Mouse (Mus musculus) forebrain, embryonic 11.5 days (tissue): ENCODE measurements around the gene Prkcg. TPM values are rescaled to one million over a fixed set of nuclear protein-coding genes. Genes with fewer than 3 reads are reported as not detected.
A peak's percentile ranks its signal among the peaks of the same experiment; 100 is the strongest.

Experiments used
- ATAC-seq: fragments of 200-750 bp; cut with Nextera tagmentation; replicated peaks from 2 replicates; pipeline ENCODE4 v1.8.0; 2017; ENCODE audit warnings: moderate TSS enrichment; ENCODE audit not compliant: low FRiP score
- DNase-seq: peaks from one replicate; pipeline ENCODE4 v3.0.0-alpha.2; 2017; ENCODE audit warnings: low spot score
- H3K27ac ChIP-seq: fragments of 300-500 bp; sonication (generic); 2 replicates; pipeline ENCODE4 v1.5.1; 2014; ENCODE audit warnings: low read depth, low read length
- H3K27me3 ChIP-seq: fragments of 300-500 bp; sonication (generic); 2 replicates; pipeline ENCODE4 v1.6.1; 2014; ENCODE audit warnings: mild to moderate bottlenecking, low read length, mixed read lengths; ENCODE audit not compliant: control insufficient read depth, insufficient read depth
- H3K36me3 ChIP-seq: fragments of 300-500 bp; sonication (generic); 2 replicates; pipeline ENCODE4 v1.6.1; 2014; ENCODE audit warnings: mild to moderate bottlenecking, low read length, moderate library complexity, mixed read lengths; ENCODE audit not compliant: control insufficient read depth, insufficient read depth
- H3K4me1 ChIP-seq: fragments of 300-500 bp; sonication (generic); replicated peaks from 2 replicates; pipeline ENCODE4 v1.6.1; 2014; ENCODE audit warnings: low read length, mixed read lengths; ENCODE audit not compliant: control insufficient read depth, insufficient read depth
- H3K4me2 ChIP-seq: fragments of 300-500 bp; sonication (generic); 2 replicates; pipeline ENCODE4 v1.6.1; 2014; ENCODE audit warnings: low read depth, mild to moderate bottlenecking, low read length, moderate library complexity, mixed read lengths; ENCODE audit not compliant: severe bottlenecking
- H3K4me3 ChIP-seq: fragments of 300-500 bp; sonication (generic); 2 replicates; pipeline ENCODE4 v1.5.1; 2014; ENCODE audit warnings: low read depth, low read length
- H3K9ac ChIP-seq: fragments of 300-500 bp; sonication (generic); 2 replicates; pipeline ENCODE4 v1.6.1; 2014; ENCODE audit warnings: low read length
- H3K9me3 ChIP-seq: fragments of 300-500 bp; sonication (generic); 2 replicates; pipeline ENCODE4 v1.6.1; 2016; ENCODE audit warnings: low read length, mixed read lengths; ENCODE audit not compliant: control insufficient read depth
- WGBS: fragments of 180-500 bp; shearing (Covaris S2); extraction: QIAGEN DNeasy Blood & Tissue Kit; methylation state at CpG from one replicate; pipeline ENCODE4 v1.1.7; 2014; 5-methylcytosine and 5-hydroxymethylcytosine counted together
- polyA plus RNA-seq: library from polyadenylated mRNA; unstranded; fragments of >200 nt; fragmentation: Nextera tagmentation; extraction: Ambion mirVana; gene quantifications from 2 replicates; pipeline ENCODE4 v1.2.1, GENCODE M21; 2014

The Prkcg gene
- polyA plus RNA-seq, 1 experiment from 2014 or later = 0.99 TPM

GRCm38 (mm10) chr7:3347366-3348287, 58.6 kb downstream of the Prkcg start:
- Histone ChIP-seq H3K27me3 (no peaks in the 10 kb centered on the region), H3K9me3 (no peaks in the 10 kb centered on the region), H3K4me3 (no peak overlapping the region), H3K9ac (no peak overlapping the region), H3K4me2 (no peak overlapping the region), H3K4me1 (no peaks in the 10 kb centered on the region), H3K36me3 (peaks cover 7% of the 10 kb centered on the region; the same call in 1 of the 2 replicates), H3K27ac (no peak overlapping the region)
- DNase-seq = no peak
- no peak for ATAC-seq
- WGBS = 27% methylated on average over 20 of the region's 20 CpGs

- WGBS = 58% methylated on average over 5 of the region's 5 CpGs
- ATAC-seq = no peak
These were observed 59.3 kb downstream of the Prkcg start for GRCm38 (mm10) chr7:3348326-3348725.

GRCm38 (mm10) chr7:3349775-3350174, 60.8 kb downstream of the Prkcg start:
- H3K27me3 ChIP-seq = no peaks in the 10 kb centered on the region
- H3K36me3 ChIP-seq = peaks cover 3% of the 10 kb centered on the region; the same call in 1 of the 2 replicates
- H3K9me3 ChIP-seq = no peaks in the 10 kb centered on the region
- DNase-seq (no peak), ATAC-seq (no peak)
- no peak overlapping the region for H3K27ac ChIP-seq
- no peak overlapping the region for H3K4me2 ChIP-seq
- no peak overlapping the region for H3K4me3 ChIP-seq
- 93% methylated on average over 9 of the region's 9 CpGs for WGBS
- no peak overlapping the region for H3K9ac ChIP-seq
- no peaks in the 10 kb centered on the region for H3K4me1 ChIP-seq

More at GRCm38 (mm10) chr7:3348326-3348725, 59.3 kb downstream of the Prkcg start:
- Histone ChIP-seq H3K4me1 (no peaks in the 10 kb centered on the region), H3K9ac (no peak overlapping the region), H3K9me3 (no peaks in the 10 kb centered on the region), H3K36me3 (peaks cover 4% of the 10 kb centered on the region; the same call in 1 of the 2 replicates), H3K4me3 (no peak overlapping the region), H3K4me2 (no peak overlapping the region), H3K27ac (no peak overlapping the region), H3K27me3 (no peaks in the 10 kb centered on the region)
- DNase-seq = no peak

- Histone ChIP-seq H3K27ac (no peak overlapping the region), H3K4me2 (no peak overlapping the region), H3K36me3 (peaks cover 3% of the 10 kb centered on the region; the same call in 1 of the 2 replicates), H3K4me3 (no peak overlapping the region), H3K27me3 (no peaks in the 10 kb centered on the region), H3K4me1 (no peaks in the 10 kb centered on the region), H3K9ac (no peak overlapping the region), H3K9me3 (no peaks in the 10 kb centered on the region)
- ATAC-seq (no peak), DNase-seq (no peak)
- WGBS = 95% methylated on average over 1 of the region's 1 CpGs
These were observed 62.6 kb downstream of the Prkcg start for GRCm38 (mm10) chr7:3351536-3351935.

GRCm38 (mm10) chr7:3354850-3355249, 65.9 kb downstream of the Prkcg start:
- WGBS = 97% methylated on average over 6 of the region's 6 CpGs
- Histone ChIP-seq H3K4me1 (no peaks in the 10 kb centered on the region), H3K27me3 (no peaks in the 10 kb centered on the region), H3K9ac (no peak overlapping the region), H3K4me2 (no peak overlapping the region), H3K36me3 (peaks cover 5% of the 10 kb centered on the region; the same call in 1 of the 2 replicates), H3K27ac (no peak overlapping the region), H3K9me3 (no peaks in the 10 kb centered on the region), H3K4me3 (no peak overlapping the region)
- DNase-seq (no peak), ATAC-seq (no peak)

- H3K9me3 ChIP-seq = no peaks in the 10 kb centered on the region
- no peak overlapping the region for H3K4me2 ChIP-seq
- no peaks in the 10 kb centered on the region; the same call in 1 of the 2 replicates for H3K27me3 ChIP-seq
- DNase-seq = no peak
- no peak for ATAC-seq
- H3K36me3 ChIP-seq = peaks cover 2% of the 10 kb centered on the region; the same call in 1 of the 2 replicates
- H3K4me1 ChIP-seq = no peaks in the 10 kb centered on the region
- H3K9ac ChIP-seq = no peak overlapping the region
- no peak overlapping the region for H3K4me3 ChIP-seq
- WGBS = 96% methylated on average over 1 of the region's 1 CpGs
- H3K27ac ChIP-seq = no peak overlapping the region
These were observed 71.7 kb downstream of the Prkcg start for GRCm38 (mm10) chr7:3360678-3361077.

- 41% methylated on average over 11 of the region's 11 CpGs for WGBS
- H3K4me1 ChIP-seq = peaks cover 3% of the 10 kb centered on the region; the same call in 1 of the 2 replicates
These were observed 76.7 kb downstream of the Prkcg start for GRCm38 (mm10) chr7:3365547-3366279.

GRCm38 (mm10) chr7:3366705-3367516, 77.9 kb downstream of the Prkcg start:
- peaks cover 5% of the 10 kb centered on the region; the same call in 1 of the 2 replicates for H3K27me3 ChIP-seq
- 14% methylated on average over 42 of the region's 42 CpGs for WGBS
- no peak overlapping the region for H3K4me3 ChIP-seq
- no peaks in the 10 kb centered on the region for H3K36me3 ChIP-seq
- DNase-seq (peak; percentile 55), ATAC-seq (no peak)
- H3K4me2 ChIP-seq = no peak overlapping the region
- H3K9ac ChIP-seq = no peak overlapping the region
- peaks cover 3% of the 10 kb centered on the region; the same call in 1 of the 2 replicates for H3K4me1 ChIP-seq
- H3K9me3 ChIP-seq = no peaks in the 10 kb centered on the region
- H3K27ac ChIP-seq = no peak overlapping the region

More at GRCm38 (mm10) chr7:3365547-3366279, 76.7 kb downstream of the Prkcg start:
- Histone ChIP-seq H3K36me3 (no peaks in the 10 kb centered on the region), H3K27me3 (peaks cover 5% of the 10 kb centered on the region; the same call in 1 of the 2 replicates), H3K4me2 (no peak overlapping the region), H3K27ac (no peak overlapping the region), H3K9ac (no peak overlapping the region), H3K9me3 (no peaks in the 10 kb centered on the region), H3K4me3 (no peak overlapping the region)
- ATAC-seq (no peak), DNase-seq (no peak)
